Mouse (Mus musculus) adrenal gland, postnatal 36 days (tissue): Measurements from ENCODE around the gene Ift43. TPM values are rescaled to one million over a fixed set of nuclear protein-coding genes. Genes with fewer than 3 reads are reported as not detected.
A peak's percentile ranks its signal among the peaks of the same experiment; 100 is the strongest.

ENCODE experiments used
- DNase-seq, 2 experiments: peaks; one replicate each; pipeline ENCODE4 v3.0.0; 2021; ENCODE audit warnings: mixed read lengths in 1 of 2
- total RNA-seq, 2 experiments: library from RNA; stranded (reverse); gene quantifications; 2 replicates each; pipeline ENCODE4 v1.2.3; 2021

Ift43 gene
- total RNA-seq, 2 experiments from 2014 or later = 23.5 to 25.9 TPM

- no peak for DNase-seq
These were observed 92.0 kb downstream of the Ift43 start for GRCm38 (mm10) chr12:86174369-86174768.

- DNase-seq = no peak
These were observed 93.2 kb downstream of the Ift43 start for GRCm38 (mm10) chr12:86175476-86175942.

GRCm38 (mm10) chr12:86176675-86177339, 94.5 kb downstream of the Ift43 start:
- no peak for DNase-seq

GRCm38 (mm10) chr12:86179266-86179665, 96.9 kb downstream of the Ift43 start:
- DNase-seq = no peak

GRCm38 (mm10) chr12:86181320-86181751, 99.0 kb downstream of the Ift43 start:
- DNase-seq = no peak

- DNase-seq = no peak
These were observed 99.5 kb downstream of the Ift43 start for GRCm38 (mm10) chr12:86181879-86182278.

- no peak for DNase-seq
These were observed 100.1 kb downstream of the Ift43 start for GRCm38 (mm10) chr12:86182414-86182813.

- DNase-seq = peak; percentile 25 to 40
These were observed 105.8 kb downstream of the Ift43 start for GRCm38 (mm10) chr12:86188161-86188560.

GRCm38 (mm10) chr12:86189601-86190323, 107.4 kb downstream of the Ift43 start:
- DNase-seq = peak in 1 of 2 experiments; percentile 7

- DNase-seq = no peak
These were observed 109.7 kb downstream of the Ift43 start for GRCm38 (mm10) chr12:86192036-86192449.

GRCm38 (mm10) chr12:86196944-86197343, 114.6 kb downstream of the Ift43 start:
- DNase-seq = no peak

- DNase-seq = no peak
These were observed 121.2 kb downstream of the Ift43 start for GRCm38 (mm10) chr12:86203443-86204057.

GRCm38 (mm10) chr12:86211099-86211520, 128.8 kb downstream of the Ift43 start:
- DNase-seq = no peak

Other genes with a start within 250 kb of the Ift43 start
- gene Tgfb3, start 3.5 kb upstream of the Ift43 start, total RNA-seq = 10 to 100 TPM in 1 of 2 experiments, 1 to 10 TPM in 1; 8.2 to 11.1 TPM
- gene Gpatch2l, start 159.3 kb downstream of the Ift43 start, total RNA-seq = 10 to 100 TPM; 20.4 to 22.5 TPM